Mouse (Mus musculus) leukemia stem cell, adult 10-12 weeks (primary cell): ENCODE data around the gene Sema4d. TPM values are rescaled to one million over a fixed set of nuclear protein-coding genes. Genes with fewer than 3 reads are reported as not detected.

Source experiments
- polyA plus RNA-seq: library from polyadenylated mRNA; stranded (reverse); fragments of >175 nt; gene quantifications from 2 replicates; pipeline ENCODE4 v1.2.3, GENCODE M21; 2012; ENCODE audit warnings: low replicate concordance

Gene Sema4d
- 51.6 and 64.8 TPM in 2 replicates for polyA plus RNA-seq

DNA sequence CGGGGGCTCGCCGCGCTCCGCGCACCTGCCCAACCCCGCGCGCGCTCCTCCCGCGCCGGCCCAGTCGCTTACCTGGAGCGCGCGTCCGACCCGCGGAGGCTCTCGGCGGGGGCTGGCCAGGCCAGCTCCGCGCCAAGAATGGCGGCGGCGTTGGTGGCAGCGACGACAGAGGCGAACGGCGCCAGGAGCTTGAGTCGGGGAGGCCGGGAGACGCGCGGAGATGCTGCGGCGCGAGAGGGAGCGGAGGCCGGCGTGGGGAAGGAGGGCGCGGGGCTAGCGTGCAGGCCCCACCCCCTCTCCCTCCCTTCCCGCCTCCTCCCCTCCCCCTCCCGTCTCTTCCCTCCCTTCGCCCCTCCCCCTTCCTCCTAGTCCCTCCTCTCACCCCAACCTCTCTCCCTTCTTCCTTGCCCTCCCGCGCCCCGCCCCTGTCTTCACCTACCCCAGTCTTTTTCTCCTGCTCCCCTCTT lies at the start of gene Sema4d:
TSS of gene Sema4d (minus strand) at position 323 of the 467 bp plus-strand sequence.

DNA sequence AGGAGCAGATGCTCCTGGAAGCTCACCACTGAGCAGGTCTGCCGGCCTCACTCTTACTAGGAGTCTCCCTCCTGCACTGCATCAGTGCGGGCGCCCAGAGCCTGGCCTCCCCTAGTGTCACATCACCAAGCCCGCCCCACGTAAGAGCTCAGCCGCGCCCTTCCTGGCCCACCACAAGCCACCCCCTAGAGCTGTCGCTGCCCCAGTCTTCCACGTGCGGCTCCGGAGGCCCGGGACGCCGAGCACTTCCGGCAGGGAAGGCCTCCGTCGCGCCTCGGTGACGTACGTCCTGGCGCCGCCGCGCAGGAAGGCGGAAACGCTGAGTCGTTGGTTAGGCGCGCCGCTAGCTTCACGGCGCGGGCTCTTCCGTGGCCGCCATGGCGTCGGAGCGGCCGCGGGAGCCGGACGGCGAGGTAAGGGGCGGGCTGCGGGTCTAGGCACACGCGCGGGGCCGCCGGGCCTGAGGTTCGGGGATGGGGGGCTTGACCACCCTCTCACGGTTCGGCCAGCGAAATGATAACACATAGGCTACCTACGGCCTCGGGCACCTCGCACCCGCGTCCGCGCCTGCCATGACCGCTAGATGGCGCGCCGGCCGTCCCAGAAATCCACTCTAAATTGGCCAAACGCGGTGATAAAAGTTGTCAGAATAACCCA lies 142.0 kb downstream of the Sema4d start, which contains the start of gene Secisbp2:
TSS of gene Secisbp2 (plus strand) at position 290 of the 657 bp plus-strand sequence.

DNA sequence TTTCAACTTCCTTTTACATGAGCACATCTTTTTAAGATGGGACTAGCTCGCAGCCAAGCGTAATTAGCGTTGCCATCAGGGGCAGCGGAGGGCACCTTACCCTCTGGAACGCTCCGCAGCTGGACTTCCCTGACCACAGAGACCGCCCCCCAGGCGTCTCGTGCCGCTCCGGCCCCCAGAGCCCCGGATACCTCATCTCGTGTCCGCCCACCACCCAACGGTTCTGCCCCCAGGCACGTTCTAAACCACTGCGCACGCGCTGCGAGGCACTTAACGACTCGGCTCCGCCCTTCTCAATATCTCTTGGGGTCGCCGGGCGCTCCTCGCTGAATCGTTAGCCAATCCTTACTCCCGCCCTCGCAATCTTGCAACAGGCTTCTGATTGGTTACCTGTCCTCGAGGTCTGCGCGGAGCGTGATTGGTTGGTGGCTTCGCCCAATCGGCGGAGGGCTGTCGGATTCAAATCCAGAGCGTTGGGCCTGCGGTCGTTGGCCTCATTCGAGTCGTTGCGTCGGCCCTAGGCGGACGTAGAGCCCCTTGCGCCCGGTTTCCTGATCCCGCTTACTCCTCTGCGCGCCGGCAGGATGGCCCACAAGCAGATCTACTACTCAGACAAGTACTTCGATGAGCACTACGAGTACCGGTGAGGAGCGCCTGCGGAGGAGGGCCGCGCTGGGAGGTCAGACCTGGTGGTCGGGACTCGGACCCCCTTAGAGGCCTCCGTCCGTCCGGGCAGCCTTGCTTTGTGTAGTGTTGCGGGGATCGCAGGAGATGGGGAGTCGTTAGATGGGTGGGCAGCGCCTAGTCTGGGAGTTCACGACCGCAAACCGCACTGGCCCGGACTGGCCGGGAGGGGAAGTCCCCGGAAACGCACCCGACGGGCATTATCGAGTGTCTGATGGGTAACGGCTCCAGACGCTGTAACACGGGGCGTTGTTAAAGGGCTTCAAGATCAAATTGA lies 148.4 kb downstream of the Sema4d start, which contains the start of gene Cks2:
TSS of gene Cks2 (plus strand) at position 404 of the 961 bp plus-strand sequence.

Other genes starting within 250 kb of the Sema4d start
- not detected in 2 replicates for gene Shc3, start 224.3 kb downstream of the Sema4d start, polyA plus RNA-seq
- gene Cks2, start 148.5 kb downstream of the Sema4d start, polyA plus RNA-seq, result 17.9 and 165 TPM in 2 replicates
- 15.1 and 21.2 TPM in 2 replicates for gene Secisbp2, start 142.1 kb downstream of the Sema4d start, polyA plus RNA-seq
- gene Gadd45g, start 52.9 kb upstream of the Sema4d start, polyA plus RNA-seq, result 9.9 and 37.5 TPM in 2 replicates